Mouse (Mus musculus) embryonic facial prominence, embryonic 13.5 days (tissue): ENCODE measurements around the gene Ccnl1. TPM values are rescaled to one million over a fixed set of nuclear protein-coding genes. Genes with fewer than 3 reads are reported as not detected.

Source experiments
- ATAC-seq: fragments of 200-750 bp; cut with Nextera tagmentation; 2 replicates; pipeline ENCODE4 v1.8.0; 2017; ENCODE audit warnings: low read depth; ENCODE audit not compliant: insufficient number of reproducible peaks, insufficient read depth, low FRiP score, low TSS enrichment
- H3K27ac ChIP-seq: fragments of 300-500 bp; sonication (generic); 2 replicates; pipeline ENCODE4 v1.5.1; 2015; ENCODE audit warnings: moderate library complexity, mild to moderate bottlenecking, inconsistent platforms
- H3K27me3 ChIP-seq: fragments of 300-500 bp; sonication (generic); 2 replicates; pipeline ENCODE4 v1.6.1; 2015; ENCODE audit warnings: mild to moderate bottlenecking, inconsistent platforms
- H3K36me3 ChIP-seq: fragments of 300-500 bp; sonication (generic); 2 replicates; pipeline ENCODE4 v1.6.1; 2015; ENCODE audit warnings: mild to moderate bottlenecking, inconsistent platforms
- H3K4me1 ChIP-seq: fragments of 300-500 bp; sonication (generic); 2 replicates; pipeline ENCODE4 v1.6.1; 2015; ENCODE audit warnings: inconsistent platforms
- H3K4me2 ChIP-seq: fragments of 300-500 bp; sonication (generic); 2 replicates; pipeline ENCODE4 v1.6.1; 2015; ENCODE audit warnings: moderate library complexity, mild to moderate bottlenecking, inconsistent platforms
- H3K4me3 ChIP-seq: fragments of 300-500 bp; sonication (generic); 2 replicates; pipeline ENCODE4 v1.5.1; 2015; ENCODE audit warnings: mild to moderate bottlenecking, inconsistent platforms
- H3K9ac ChIP-seq: fragments of 300-500 bp; sonication (generic); 2 replicates; pipeline ENCODE4 v1.6.1; 2015; ENCODE audit warnings: mild to moderate bottlenecking, inconsistent platforms
- H3K9me3 ChIP-seq: fragments of 300-500 bp; sonication (generic); 2 replicates; pipeline ENCODE4 v1.6.1; 2016; ENCODE audit warnings: inconsistent platforms
- WGBS: fragments of 180-500 bp; shearing (Covaris S2); methylation state at CpG from one replicate; pipeline ENCODE4 v1.1.7; 2015; ENCODE audit warnings: mixed read lengths; 5-methylcytosine and 5-hydroxymethylcytosine counted together
- polyA plus RNA-seq: library from polyadenylated mRNA; unstranded; fragments of >200 nt; fragmentation: Nextera tagmentation; extraction: Ambion mirVana; gene quantifications from 2 replicates; pipeline ENCODE4 v1.2.1, GENCODE M21; 2015

Ccnl1 gene
- polyA plus RNA-seq = 107 and 123 TPM in 2 replicates

DNA sequence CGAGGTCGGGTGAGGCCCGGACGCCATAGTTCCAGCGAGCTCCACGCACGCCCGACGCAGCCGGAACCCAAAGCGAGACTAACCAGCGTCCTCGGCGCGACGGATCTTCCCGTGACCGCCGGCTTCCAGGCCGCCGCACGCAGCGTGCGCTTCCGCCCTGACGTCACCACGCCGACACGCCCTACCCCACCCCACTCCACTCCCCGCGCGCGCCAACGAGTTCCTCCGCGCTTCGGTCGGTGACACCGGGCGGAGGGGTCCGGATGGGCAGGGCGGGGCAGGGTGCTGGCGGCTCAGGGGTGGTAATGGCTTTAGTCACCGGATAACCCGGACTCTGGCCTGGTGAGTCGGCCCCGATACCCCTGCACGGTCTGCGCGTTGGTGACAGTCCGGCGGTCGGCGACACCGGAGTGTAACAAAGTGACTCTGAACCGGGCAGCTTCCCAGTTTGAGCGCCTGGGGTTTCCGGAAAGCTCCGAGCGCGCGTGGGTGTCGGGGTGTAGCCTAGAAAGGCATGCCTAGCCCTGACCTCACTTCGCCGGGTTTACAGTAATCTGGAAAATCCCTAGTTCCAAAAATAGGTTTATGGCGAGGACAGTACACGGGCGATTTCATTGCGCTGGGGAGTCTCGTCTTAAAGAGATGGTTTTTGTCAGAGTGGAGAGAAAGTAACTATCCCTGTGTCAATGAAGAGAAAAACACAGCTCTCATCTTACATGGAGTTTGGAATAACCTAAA lies at the start of gene Ccnl1:
TSS of gene Ccnl1 (minus strand) at position 148 of the 738 bp plus-strand sequence.
- WGBS = under 1% methylated on average over 70 of the region's 70 CpGs
- H3K4me1 ChIP-seq = peaks cover 32% of the 10 kb centered on the region
- peak within 1 kb of the TSS; percentile 93 for H3K4me3 ChIP-seq
- H3K27me3 ChIP-seq = no peaks in the 10 kb centered on the region
- peak within 1 kb of the TSS; percentile 88 for H3K4me2 ChIP-seq
- H3K9ac ChIP-seq = peak within 1 kb of the TSS; percentile 100
- peaks cover 24% of the 10 kb centered on the region for H3K36me3 ChIP-seq
- H3K9me3 ChIP-seq = no peaks in the 10 kb centered on the region
- ATAC-seq = peak; percentile 96
- H3K27ac ChIP-seq = peak within 1 kb of the TSS; percentile 100

DNA sequence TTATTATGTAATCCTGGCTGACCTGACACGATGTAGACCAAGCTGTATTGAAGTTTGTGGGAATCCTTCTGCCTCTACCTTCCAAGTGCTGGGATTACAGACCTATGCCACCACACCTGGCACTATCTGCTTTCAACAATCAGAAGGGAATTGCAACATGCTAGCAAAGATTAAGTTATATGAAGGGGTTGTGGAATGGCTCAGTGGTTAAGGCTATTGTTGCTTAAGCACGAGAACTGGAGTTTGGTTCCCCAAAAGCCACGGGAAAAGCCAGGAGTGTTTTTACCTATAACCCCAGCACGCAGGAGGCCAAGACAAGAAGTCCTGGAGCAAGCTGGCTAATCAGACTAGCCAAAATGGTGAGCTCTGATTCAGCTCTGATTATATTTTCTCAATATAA lies 46.9 kb upstream of the Ccnl1 start:
- Histone ChIP-seq H3K36me3 (no peaks in the 10 kb centered on the region), H3K4me1 (0 out of 2 replicates have a peak, but pooled peaks cover 10% of the 10 kb centered on the region), H3K9ac (no peak overlapping the region), H3K27ac (no peak overlapping the region), H3K27me3 (no peaks in the 10 kb centered on the region), H3K4me2 (no peak overlapping the region), H3K4me3 (no peak overlapping the region), H3K9me3 (no peaks in the 10 kb centered on the region)
- ATAC-seq = no peak
- WGBS = 83% methylated on average over 4 of the region's 4 CpGs

DNA sequence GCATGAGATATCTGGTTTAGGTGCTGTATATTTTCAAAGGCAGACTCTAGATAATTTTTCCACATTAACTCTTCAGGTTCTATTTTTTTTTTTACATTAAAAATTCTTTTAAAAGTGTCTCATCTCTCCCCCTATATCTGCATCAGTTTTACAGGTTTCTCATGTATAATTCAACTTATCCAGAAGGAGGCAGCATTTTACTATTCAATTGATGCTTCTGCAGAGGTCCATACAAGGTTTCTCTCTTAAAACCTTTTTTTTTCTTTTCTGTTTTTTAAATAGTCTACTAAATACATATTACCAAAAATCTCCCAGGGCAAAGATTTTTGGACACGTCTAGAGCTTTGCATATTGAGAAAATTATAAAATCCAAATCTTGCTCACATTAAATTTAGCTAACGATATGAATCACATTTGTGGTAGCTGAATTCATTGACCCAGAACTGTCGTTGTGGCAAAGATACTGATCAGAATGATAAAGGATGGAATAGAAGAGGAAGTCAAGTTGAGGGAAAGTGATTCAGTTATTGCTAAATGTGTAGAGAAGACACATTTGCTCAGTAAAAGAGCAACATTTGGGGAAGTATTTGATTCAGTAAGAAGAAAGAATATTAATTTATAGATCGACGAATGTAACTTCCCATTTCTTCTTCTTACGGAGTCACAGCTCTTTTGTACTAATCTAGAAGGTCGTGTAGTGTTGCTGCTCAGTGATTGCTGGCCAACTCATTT lies 46.3 kb upstream of the Ccnl1 start:
- no peak for ATAC-seq
- Histone ChIP-seq H3K4me1 (0 out of 2 replicates have a peak, but pooled peaks cover 10% of the 10 kb centered on the region), H3K27ac (no peak overlapping the region), H3K9ac (no peak overlapping the region), H3K4me2 (no peak overlapping the region), H3K4me3 (no peak overlapping the region), H3K9me3 (no peaks in the 10 kb centered on the region), H3K27me3 (no peaks in the 10 kb centered on the region), H3K36me3 (no peaks in the 10 kb centered on the region)
- WGBS = 61% methylated on average over 7 of the region's 7 CpGs

DNA sequence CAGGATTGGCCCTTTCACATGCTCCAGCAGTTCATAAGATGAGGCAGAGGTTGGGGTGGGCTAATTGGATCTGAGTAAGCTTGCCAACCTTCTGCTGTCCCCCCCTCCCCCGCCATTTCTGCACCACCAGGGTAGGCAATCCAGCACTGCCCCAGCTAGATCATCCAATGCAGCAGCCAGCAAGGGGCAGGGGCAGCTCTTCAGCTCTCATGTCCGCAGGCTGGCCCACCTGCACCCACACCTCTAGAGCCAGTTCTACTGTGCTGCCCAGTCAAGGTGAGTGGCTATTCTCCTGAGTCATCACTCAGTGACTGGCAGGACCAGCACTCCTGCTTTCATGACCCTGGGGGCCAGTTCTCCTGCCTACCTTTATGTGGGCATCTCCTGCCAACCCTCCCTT lies 42.4 kb upstream of the Ccnl1 start:
- Histone ChIP-seq H3K4me3 (no peak overlapping the region), H3K9ac (no peak overlapping the region), H3K4me2 (no peak overlapping the region), H3K9me3 (no peaks in the 10 kb centered on the region), H3K27ac (no peak overlapping the region), H3K4me1 (no peaks in the 10 kb centered on the region), H3K36me3 (no peaks in the 10 kb centered on the region), H3K27me3 (no peaks in the 10 kb centered on the region)
- ATAC-seq = 0 out of 2 replicates have a peak, but pooled peaks have one; percentile 6
- WGBS = 83% methylated on average over 2 of the region's 2 CpGs

DNA sequence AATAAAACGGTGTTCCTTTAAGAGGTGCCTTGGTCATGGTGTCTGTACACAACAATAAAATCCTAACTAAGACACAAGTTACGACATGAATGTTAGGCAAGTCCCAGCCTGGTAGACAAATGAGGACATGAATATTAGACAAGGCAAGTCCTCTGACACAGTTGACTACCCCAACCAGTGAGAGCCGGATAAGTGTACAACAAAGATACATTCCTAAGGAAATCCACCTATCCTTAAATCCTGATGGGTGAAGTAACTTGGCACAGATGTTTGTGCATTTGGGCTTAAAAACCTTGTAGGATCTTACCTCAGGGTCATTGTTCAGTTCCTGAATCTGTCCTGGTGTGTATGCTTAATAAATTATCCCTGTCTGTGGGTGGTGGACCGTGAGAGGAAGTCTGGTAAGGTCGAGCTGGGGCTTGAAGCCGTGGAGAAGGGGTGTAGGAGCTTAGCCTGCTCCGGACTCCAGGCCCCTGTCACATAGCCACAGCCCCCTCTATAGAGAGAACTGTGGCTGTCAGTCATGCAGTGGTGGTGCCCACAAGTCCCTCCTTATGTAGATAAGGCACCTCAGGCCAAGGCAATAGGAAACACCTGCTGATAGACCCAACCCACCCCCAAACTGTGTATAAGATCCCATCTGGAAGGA lies 39.4 kb upstream of the Ccnl1 start:
- H3K27ac ChIP-seq = no peak overlapping the region
- no peak for ATAC-seq
- no peaks in the 10 kb centered on the region for H3K27me3 ChIP-seq
- no peaks in the 10 kb centered on the region for H3K4me1 ChIP-seq
- WGBS = 66% methylated on average over 7 of the region's 7 CpGs
- H3K9me3 ChIP-seq = no peaks in the 10 kb centered on the region
- no peak overlapping the region for H3K4me2 ChIP-seq
- H3K9ac ChIP-seq = no peak overlapping the region
- H3K4me3 ChIP-seq = no peak overlapping the region
- no peaks in the 10 kb centered on the region for H3K36me3 ChIP-seq

DNA sequence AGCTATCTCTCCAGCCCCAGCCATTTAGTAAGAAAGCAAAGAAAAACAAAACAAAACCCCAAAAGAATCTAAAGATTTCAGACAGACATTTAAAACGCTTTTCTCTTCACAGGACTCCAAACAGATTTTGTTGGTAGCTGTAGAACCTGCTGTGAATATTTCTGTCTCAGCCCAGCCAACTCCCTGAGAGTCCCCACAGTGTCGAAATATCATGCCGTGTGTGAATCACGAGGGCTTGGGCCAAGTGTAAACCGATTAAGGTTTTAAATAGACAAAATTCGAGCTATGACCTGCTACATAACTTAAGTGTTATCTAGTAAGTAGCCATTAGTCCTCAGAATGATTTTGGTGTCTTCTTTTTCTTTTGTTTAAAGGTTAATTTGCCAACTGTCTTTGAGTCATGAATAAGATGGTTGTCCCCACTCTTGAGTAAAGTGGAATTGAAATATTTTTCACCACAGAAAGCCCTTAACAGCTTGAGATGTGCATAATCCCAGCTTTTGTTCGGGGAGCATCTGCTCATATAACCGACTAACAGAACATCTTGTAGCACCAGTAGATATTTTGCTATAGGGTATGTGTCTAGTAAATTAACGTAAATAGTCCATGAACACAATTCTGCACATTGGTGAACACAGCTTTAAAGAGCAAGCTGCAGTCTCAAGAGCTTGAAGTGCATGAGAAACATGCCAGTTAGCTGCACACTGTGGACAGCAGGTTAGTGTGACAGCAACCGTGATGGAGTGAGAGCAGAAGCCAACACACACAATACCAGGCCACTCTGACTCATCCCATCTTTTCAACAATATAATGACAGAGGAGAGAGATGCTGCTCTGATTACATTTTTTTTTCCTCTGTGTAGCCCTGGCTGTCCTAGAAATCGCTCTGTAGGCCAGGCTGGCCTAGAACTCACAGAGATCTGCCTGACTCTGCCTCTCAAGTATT lies 34.6 kb upstream of the Ccnl1 start:
- Histone ChIP-seq H3K9ac (no peak overlapping the region), H3K4me2 (no peak overlapping the region), H3K36me3 (no peaks in the 10 kb centered on the region), H3K27ac (no peak overlapping the region), H3K4me1 (no peaks in the 10 kb centered on the region), H3K9me3 (no peaks in the 10 kb centered on the region), H3K27me3 (no peaks in the 10 kb centered on the region), H3K4me3 (no peak overlapping the region)
- no peak for ATAC-seq
- WGBS = 73% methylated on average over 11 of the region's 11 CpGs

DNA sequence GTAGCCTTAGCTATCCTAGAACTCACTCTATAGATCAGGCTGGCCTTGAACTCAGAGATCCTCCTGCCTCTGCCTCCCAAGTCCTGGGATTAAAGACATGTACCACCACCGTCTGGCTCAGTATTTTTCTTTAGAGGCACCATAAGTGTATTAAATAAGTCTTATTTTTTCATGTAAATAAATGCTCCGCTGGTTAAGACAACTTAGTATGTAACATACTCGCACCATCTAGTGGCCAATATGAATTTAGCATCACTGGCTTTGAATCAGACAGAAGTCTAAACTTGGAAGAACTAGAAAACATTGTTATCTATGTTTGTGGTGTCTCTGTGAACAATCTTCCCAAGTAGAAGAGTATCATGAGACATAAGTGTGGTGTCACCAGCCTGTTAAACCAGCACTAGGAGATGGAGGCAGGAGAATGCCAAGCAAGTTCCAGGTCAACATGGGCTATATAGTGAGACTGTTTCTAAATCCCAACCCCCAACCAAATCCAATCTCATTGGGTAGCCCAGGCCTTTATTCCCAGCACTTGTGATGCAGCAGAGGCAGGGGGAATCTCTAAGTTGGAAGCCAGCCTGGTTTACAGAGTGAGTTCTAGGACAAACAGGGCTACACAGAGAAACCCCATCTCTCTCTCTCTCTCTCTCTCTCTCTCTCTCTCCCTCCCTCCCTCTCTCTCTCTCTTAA lies 33.1 kb upstream of the Ccnl1 start:
- no peak for ATAC-seq

DNA sequence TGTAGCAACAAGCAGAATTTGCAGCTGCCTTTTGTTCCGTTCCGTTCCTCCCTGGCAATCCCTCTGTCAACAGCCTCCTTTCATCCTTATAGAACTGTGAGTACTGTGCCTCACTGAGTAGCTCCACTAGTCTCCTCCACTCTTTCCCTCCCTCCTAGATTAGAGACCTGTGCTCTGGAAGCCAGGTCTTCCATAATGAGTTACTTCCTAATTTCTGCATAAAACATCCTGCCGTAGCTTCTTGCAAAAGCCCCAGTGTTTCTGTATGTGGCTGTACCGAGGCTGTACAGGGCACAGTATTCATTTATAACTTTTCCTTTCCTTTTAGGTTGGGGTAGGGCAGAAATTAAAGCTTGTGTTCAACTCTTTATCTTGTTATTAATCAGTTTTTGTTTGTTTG lies 32.5 kb upstream of the Ccnl1 start:
- no peaks in the 10 kb centered on the region for H3K36me3 ChIP-seq
- H3K27ac ChIP-seq = no peak overlapping the region
- no peaks in the 10 kb centered on the region for H3K9me3 ChIP-seq
- H3K4me3 ChIP-seq = no peak overlapping the region
- H3K9ac ChIP-seq = no peak overlapping the region
- no peak for ATAC-seq
- no peaks in the 10 kb centered on the region for H3K27me3 ChIP-seq
- WGBS = 77% methylated on average over 4 of the region's 4 CpGs
- no peak overlapping the region for H3K4me2 ChIP-seq
- no peaks in the 10 kb centered on the region for H3K4me1 ChIP-seq

More for the DNA sequence above, 33.1 kb upstream of the Ccnl1 start:
- Histone ChIP-seq H3K9me3 (no peaks in the 10 kb centered on the region), H3K36me3 (no peaks in the 10 kb centered on the region), H3K4me2 (no peak overlapping the region), H3K4me3 (no peak overlapping the region), H3K4me1 (no peaks in the 10 kb centered on the region), H3K27me3 (no peaks in the 10 kb centered on the region), H3K9ac (no peak overlapping the region), H3K27ac (no peak overlapping the region)
- 22% methylated on average over 3 of the region's 3 CpGs for WGBS

DNA sequence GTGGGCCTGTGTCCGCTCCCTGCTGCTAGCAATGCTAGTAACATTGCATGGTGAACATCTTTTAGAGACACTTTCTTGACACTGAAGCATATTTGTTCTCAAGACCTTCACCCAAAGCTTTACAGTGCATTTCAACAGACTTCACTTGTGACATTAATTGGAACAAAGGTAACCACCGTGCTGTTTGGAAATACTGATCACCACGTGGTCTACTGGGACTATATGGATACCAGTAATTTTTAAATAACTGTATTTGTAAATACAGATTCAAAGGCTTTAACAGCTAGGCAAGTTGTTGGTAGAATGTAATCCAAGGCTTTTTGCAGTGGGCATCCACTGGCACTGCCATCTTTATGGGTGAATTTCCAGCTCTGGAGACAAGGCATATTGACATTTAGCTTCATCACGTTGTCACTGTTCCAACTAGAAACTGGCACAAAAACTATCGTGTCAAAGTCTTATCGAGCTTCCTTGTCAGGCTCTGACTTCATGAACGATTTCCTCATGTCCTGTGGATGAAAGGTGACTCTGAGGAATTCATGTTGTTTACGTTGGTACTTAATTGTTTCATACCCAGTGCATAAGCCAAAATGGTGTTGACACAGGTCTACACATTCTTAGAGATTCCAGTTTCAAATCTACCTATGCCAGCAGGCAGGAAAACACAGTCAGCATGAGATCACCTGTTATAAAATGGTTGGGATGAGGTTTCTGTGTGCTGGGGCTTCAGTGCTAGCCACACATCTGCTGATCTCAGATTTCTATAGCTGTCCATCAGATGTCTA lies 30.9 kb upstream of the Ccnl1 start:
- Histone ChIP-seq H3K4me1 (no peaks in the 10 kb centered on the region), H3K4me2 (no peak overlapping the region), H3K9me3 (no peaks in the 10 kb centered on the region), H3K4me3 (no peak overlapping the region), H3K9ac (no peak overlapping the region), H3K27ac (no peak overlapping the region), H3K27me3 (no peaks in the 10 kb centered on the region), H3K36me3 (no peaks in the 10 kb centered on the region)
- WGBS = 71% methylated on average over 8 of the region's 8 CpGs
- no peak for ATAC-seq

DNA sequence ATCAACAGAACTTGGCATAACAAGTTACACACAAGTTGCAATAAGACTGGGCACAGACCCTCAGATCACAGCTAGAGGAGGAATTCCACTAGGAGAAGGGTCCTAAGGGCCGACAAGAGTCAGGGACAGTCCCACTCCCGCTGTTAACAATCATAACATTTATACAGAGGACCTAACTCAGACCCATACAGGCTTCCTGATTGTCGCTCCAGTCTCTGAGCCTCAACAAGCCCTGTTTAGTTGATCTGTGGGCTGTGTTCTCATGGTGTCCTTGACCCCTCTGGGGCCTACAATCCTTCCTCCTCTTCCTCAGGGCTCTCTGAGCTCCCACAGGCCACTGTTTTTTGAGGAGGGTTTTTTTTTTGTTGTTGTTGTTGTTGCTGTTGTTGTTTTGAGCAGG lies 18.2 kb upstream of the Ccnl1 start:
- Histone ChIP-seq H3K4me3 (no peak overlapping the region), H3K4me2 (no peak overlapping the region), H3K27ac (no peak overlapping the region; the same call in 1 of the 2 replicates), H3K9ac (no peak overlapping the region), H3K4me1 (0 out of 2 replicates have a peak, but pooled peaks cover 12% of the 10 kb centered on the region), H3K9me3 (no peaks in the 10 kb centered on the region), H3K36me3 (no peaks in the 10 kb centered on the region), H3K27me3 (no peaks in the 10 kb centered on the region)
- WGBS = 41% methylated on average over 3 of the region's 3 CpGs
- no peak for ATAC-seq
